Mouse (Mus musculus) ES-Bruce4 (cell line): ENCODE measurements around the gene Sdk2.

Source experiments
- CTCF ChIP-seq: IDR thresholded peaks from one replicate; pipeline ENCODE4 v1.8.1; 2011; ENCODE audit warnings: low read depth, low read length
- EP300 ChIP-seq: IDR thresholded peaks from 2 replicates; pipeline ENCODE4 v1.6.1; 2011; ENCODE audit warnings: low read depth, low read length; ENCODE audit not compliant: insufficient read depth
- POLR2A ChIP-seq: IDR thresholded peaks from one replicate; pipeline ENCODE4 v1.8.1; 2011; ENCODE audit warnings: low read length; ENCODE audit not compliant: insufficient read depth

- no peak for TF ChIP-seq POLR2A
- TF ChIP-seq CTCF = no peak
- no peak for TF ChIP-seq EP300
Observed at GRCm38 (mm10) chr11:113892924-113893323, 173.9 kb downstream of the Sdk2 start.
